Mouse (Mus musculus) midbrain, embryonic 12.5 days (tissue): Measurements from ENCODE around the gene Timm22. TPM values are rescaled to one million over a fixed set of nuclear protein-coding genes. Genes with fewer than 3 reads are reported as not detected.
A peak's percentile ranks its signal among the peaks of the same experiment; 100 is the strongest.

Experiments
- ATAC-seq: fragments of 200-750 bp; cut with Nextera tagmentation; 2 replicates; pipeline ENCODE4 v1.8.0; 2017; ENCODE audit warnings: low read depth, moderate TSS enrichment, moderate library complexity; ENCODE audit not compliant: low FRiP score
- H3K27ac ChIP-seq: fragments of 300-500 bp; sonication (generic); replicated peaks from 2 replicates; pipeline ENCODE4 v1.5.1; 2016; ENCODE audit warnings: mild to moderate bottlenecking
- H3K27me3 ChIP-seq: fragments of 300-500 bp; sonication (generic); 2 replicates; pipeline ENCODE4 v1.6.1; 2016; ENCODE audit warnings: mild to moderate bottlenecking
- H3K36me3 ChIP-seq: fragments of 300-500 bp; sonication (generic); 2 replicates; pipeline ENCODE4 v1.6.1; 2016
- H3K4me1 ChIP-seq: fragments of 300-500 bp; sonication (generic); 2 replicates; pipeline ENCODE4 v1.6.1; 2016
- H3K4me2 ChIP-seq: fragments of 300-500 bp; sonication (generic); replicated peaks from 2 replicates; pipeline ENCODE4 v1.6.1; 2016; ENCODE audit warnings: mild to moderate bottlenecking, moderate library complexity
- H3K4me3 ChIP-seq: fragments of 300-500 bp; sonication (generic); 2 replicates; pipeline ENCODE4 v1.5.1; 2016; ENCODE audit warnings: mild to moderate bottlenecking
- H3K9ac ChIP-seq: fragments of 300-500 bp; sonication (generic); replicated peaks from 2 replicates; pipeline ENCODE4 v1.6.1; 2016; ENCODE audit warnings: mild to moderate bottlenecking, moderate library complexity
- H3K9me3 ChIP-seq: fragments of 300-500 bp; sonication (generic); 2 replicates; pipeline ENCODE4 v1.6.1; 2016; ENCODE audit warnings: mild to moderate bottlenecking
- WGBS: fragments of 180-500 bp; shearing (Covaris S2); methylation state at CpG from one replicate; pipeline ENCODE4 v1.1.7; 2016; 5-methylcytosine and 5-hydroxymethylcytosine counted together
- polyA plus RNA-seq: library from polyadenylated mRNA; unstranded; fragments of >200 nt; fragmentation: Nextera tagmentation; extraction: Ambion mirVana; gene quantifications from 2 replicates; pipeline ENCODE4 v1.2.1, GENCODE M21; 2016

The Timm22 gene
- polyA plus RNA-seq, 1 experiment from 2014 or later, result 113 TPM

DNA sequence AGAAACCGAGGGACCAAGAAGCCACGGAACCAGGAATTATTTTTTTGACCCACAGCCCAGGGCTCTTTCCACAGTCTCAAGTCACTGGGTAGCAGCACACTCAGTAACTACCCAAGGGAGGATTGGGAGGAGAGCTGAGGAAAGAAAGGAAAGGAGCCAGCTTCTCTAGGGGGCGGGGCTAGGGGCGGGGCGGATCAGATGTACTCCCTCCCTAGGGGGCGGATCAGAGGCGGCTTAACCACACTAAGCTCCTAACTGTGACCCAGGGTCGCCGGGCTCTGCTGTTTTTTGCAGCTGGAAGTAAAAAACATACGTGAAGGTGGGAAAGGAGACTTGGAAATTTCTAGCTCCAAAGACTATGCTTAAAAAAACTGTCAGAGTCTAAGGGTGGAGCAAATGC, 39.5 kb downstream of the Timm22 start:
- Histone ChIP-seq H3K27ac (peak overlapping the region; percentile 42; the same call in 1 of the 2 replicates), H3K9me3 (no peaks in the 10 kb centered on the region), H3K36me3 (peaks cover 10% of the 10 kb centered on the region), H3K4me2 (no peak overlapping the region; the same call in 1 of the 2 replicates), H3K9ac (no peak overlapping the region), H3K4me1 (peaks cover 59% of the 10 kb centered on the region), H3K27me3 (peaks cover 30% of the 10 kb centered on the region), H3K4me3 (no peak overlapping the region)
- 2% methylated on average over 10 of the region's 10 CpGs for WGBS
- 0 out of 2 replicates have a peak, but pooled peaks have one; percentile 41 for ATAC-seq

DNA sequence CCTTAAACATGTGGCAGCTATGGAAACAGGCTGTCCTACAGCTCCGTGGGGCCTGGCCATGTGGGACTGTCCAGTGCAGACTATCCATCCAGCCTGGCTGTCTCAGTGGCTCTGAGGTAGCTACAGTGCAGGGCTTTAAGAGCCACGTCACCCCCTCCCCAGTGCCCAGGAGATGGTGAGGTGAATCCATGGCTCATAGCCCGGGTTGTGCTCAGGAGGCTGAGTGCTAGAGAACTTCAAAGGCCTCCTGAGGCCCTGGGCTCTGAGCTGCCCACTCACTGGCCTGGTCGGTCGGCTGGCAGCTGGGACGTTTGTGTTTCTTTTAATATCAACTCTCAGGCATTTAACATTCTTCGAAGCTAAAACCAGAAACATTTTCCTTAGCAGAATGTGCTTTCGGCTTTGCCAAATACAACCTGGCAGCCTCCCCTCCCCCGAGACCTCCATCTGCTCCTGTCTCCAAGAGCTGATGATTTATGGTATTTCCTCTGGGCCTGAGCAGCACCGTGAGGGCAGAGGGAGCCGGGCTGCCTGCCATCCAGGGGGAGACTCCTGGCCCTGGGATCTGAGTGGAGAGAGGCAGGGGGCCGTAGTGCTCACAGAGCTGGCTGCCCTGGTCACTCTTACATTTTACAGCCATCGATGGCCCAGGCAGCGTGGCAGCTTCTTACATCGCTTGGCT, 42.9 kb downstream of the Timm22 start:
- peaks cover 52% of the 10 kb centered on the region for H3K4me1 ChIP-seq
- peak; percentile 35; the same call in 1 of the 2 replicates for ATAC-seq
- H3K9me3 ChIP-seq, result no peaks in the 10 kb centered on the region
- H3K4me2 ChIP-seq, result peak overlapping the region; percentile 14; the same call in 1 of the 2 replicates
- H3K27ac ChIP-seq, result peak overlapping the region; percentile 89
- peaks cover 27% of the 10 kb centered on the region for H3K27me3 ChIP-seq
- H3K9ac ChIP-seq, result peak overlapping the region; percentile 38
- peaks cover 33% of the 10 kb centered on the region for H3K36me3 ChIP-seq
- no peak overlapping the region for H3K4me3 ChIP-seq
- WGBS, result 27% methylated on average over 15 of the region's 15 CpGs

DNA sequence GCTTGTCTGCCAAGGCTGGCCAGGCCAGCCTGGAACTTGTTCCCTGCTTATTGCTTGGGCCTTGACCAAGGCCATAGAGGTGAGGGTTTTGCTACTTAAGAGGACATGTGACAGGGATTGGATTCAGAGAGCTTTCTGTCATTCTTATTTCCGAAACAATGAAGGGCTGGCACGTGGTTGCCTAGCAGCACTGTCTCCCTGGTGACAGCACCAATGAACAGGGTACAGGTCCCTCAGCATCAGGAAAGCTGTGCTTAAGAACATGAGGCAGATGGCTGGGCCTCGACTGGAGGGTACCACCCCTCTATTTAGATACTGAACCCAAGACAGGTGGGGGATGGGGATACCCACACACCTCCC, 43.4 kb downstream of the Timm22 start:
- H3K27me3 ChIP-seq, result peaks cover 23% of the 10 kb centered on the region; the same call in 1 of the 2 replicates
- peak overlapping the region; percentile 89 for H3K27ac ChIP-seq
- peak; percentile 79 for ATAC-seq
- H3K9ac ChIP-seq, result peak overlapping the region; percentile 38
- peaks cover 37% of the 10 kb centered on the region for H3K36me3 ChIP-seq
- H3K4me2 ChIP-seq, result peak overlapping the region; percentile 14; the same call in 1 of the 2 replicates
- H3K9me3 ChIP-seq, result no peaks in the 10 kb centered on the region
- WGBS, result 7% methylated on average over 3 of the region's 3 CpGs
- H3K4me1 ChIP-seq, result peaks cover 52% of the 10 kb centered on the region
- H3K4me3 ChIP-seq, result no peak overlapping the region

DNA sequence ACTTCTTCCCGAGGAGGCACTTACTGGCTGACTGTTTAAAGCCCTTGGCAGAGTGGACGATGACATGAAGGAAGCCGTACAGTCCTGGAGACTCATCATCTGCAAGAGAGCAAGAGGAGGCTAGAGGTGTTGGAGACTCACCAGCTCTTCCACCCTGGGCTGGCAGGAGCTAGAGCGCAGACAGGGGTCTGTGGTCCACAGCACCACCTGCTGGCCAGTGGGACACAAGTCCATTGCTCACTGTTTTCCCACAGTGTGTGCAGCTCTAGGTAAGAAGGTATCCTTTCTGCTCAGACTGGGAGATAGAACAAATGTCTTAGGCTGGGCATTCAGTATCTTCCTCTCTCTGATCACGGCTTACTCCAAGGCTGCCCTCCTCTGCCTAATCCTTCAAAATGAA, 47.7 kb downstream of the Timm22 start:
- WGBS, result 53% methylated on average over 5 of the region's 5 CpGs
- 0 out of 2 replicates have a peak, but pooled peaks cover 11% of the 10 kb centered on the region for H3K27me3 ChIP-seq

DNA sequence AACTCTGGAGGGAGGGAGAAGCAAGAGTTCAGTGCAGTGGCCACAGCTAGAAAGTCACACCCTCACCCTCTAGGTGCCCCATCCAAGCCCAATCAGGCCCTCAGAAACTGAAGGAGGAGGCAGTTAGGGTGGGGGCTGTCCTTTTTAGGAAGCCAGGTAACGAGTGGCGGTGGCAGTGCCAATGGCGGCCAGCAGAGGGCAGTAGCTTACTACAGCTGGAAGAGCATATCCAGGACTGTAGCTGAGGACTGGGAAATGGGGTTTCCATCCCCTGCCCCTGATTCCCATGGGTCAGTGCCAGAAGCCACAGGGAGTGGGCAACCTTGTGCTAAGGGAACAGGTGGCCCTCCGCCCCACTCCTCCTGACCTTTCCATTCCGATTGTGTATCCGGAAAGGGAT, 49.5 kb downstream of the Timm22 start:
- no peak overlapping the region for H3K9ac ChIP-seq
- H3K4me1 ChIP-seq, result peaks cover 8% of the 10 kb centered on the region
- no peak overlapping the region for H3K27ac ChIP-seq
- H3K4me2 ChIP-seq, result no peak overlapping the region
- 18% methylated on average over 6 of the region's 6 CpGs for WGBS
- no peak for ATAC-seq
- 0 out of 2 replicates have a peak, but pooled peaks cover 11% of the 10 kb centered on the region for H3K27me3 ChIP-seq
- no peaks in the 10 kb centered on the region for H3K9me3 ChIP-seq
- H3K36me3 ChIP-seq, result peaks cover 69% of the 10 kb centered on the region
- no peak overlapping the region for H3K4me3 ChIP-seq

More for the DNA sequence above, 47.7 kb downstream of the Timm22 start:
- H3K9ac ChIP-seq, result no peak overlapping the region
- no peak overlapping the region for H3K4me3 ChIP-seq
- H3K4me2 ChIP-seq, result no peak overlapping the region
- H3K9me3 ChIP-seq, result no peaks in the 10 kb centered on the region
- peaks cover 55% of the 10 kb centered on the region for H3K36me3 ChIP-seq
- no peak overlapping the region for H3K27ac ChIP-seq
- H3K4me1 ChIP-seq, result peaks cover 21% of the 10 kb centered on the region
- ATAC-seq, result 0 out of 2 replicates have a peak, but pooled peaks have one; percentile 34

DNA sequence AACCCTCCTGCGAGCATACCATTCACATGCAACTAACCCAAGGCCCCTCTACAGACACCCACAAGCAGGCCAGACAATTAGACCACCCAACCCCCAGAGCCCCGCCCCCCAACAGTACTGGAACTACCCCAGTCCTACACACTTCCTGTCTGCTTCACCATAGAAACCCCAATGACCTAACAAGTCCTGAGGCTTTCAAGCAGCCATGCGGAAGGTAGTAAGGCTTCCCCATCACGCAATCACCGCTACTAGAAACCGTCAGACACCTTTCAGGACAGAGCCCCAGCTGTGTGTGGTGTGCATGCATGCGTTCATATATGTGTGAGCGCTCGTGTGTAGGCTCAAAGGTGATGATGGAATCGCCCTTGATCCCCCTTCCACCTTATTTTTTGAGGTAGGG, 50.1 kb downstream of the Timm22 start:
- Histone ChIP-seq H3K27ac (no peak overlapping the region), H3K9me3 (no peaks in the 10 kb centered on the region), H3K9ac (no peak overlapping the region), H3K4me1 (peaks cover 8% of the 10 kb centered on the region), H3K4me2 (no peak overlapping the region), H3K36me3 (peaks cover 69% of the 10 kb centered on the region), H3K4me3 (no peak overlapping the region), H3K27me3 (0 out of 2 replicates have a peak, but pooled peaks cover 10% of the 10 kb centered on the region)
- ATAC-seq, result no peak
- 78% methylated on average over 10 of the region's 10 CpGs for WGBS

DNA sequence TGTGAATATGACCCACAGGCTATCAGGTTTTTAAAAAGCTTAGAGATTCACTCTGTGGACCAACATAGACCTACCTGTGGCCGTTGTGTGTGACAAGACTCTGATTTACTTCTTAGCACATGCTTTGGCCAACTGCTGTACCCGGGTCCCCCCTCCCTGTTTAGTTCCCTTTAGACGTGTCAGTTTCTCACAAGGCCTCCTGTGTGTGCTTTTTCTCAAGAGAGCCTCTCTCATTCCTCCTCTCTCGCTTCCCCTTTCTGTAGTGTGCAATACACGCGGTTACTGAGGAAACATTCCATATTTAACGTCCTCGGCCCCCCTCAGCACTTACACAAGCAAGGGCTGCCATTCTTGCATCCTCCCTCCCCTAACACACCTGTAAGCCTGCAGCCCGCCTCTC, 52.0 kb downstream of the Timm22 start:
- no peaks in the 10 kb centered on the region for H3K27me3 ChIP-seq
- H3K27ac ChIP-seq, result no peak overlapping the region
- no peaks in the 10 kb centered on the region for H3K9me3 ChIP-seq
- no peak overlapping the region for H3K4me3 ChIP-seq
- ATAC-seq, result no peak
- peaks cover 9% of the 10 kb centered on the region for H3K4me1 ChIP-seq
- peaks cover 72% of the 10 kb centered on the region for H3K36me3 ChIP-seq
- H3K4me2 ChIP-seq, result no peak overlapping the region
- 86% methylated on average over 9 of the region's 9 CpGs for WGBS
- H3K9ac ChIP-seq, result no peak overlapping the region

GRCm38 (mm10) chr11:76459489-76459888, 52.7 kb downstream of the Timm22 start:
- WGBS, result 74% methylated on average over 3 of the region's 3 CpGs
- Histone ChIP-seq H3K36me3 (peaks cover 68% of the 10 kb centered on the region), H3K27me3 (no peaks in the 10 kb centered on the region), H3K4me2 (no peak overlapping the region), H3K4me1 (peaks cover 16% of the 10 kb centered on the region), H3K9me3 (no peaks in the 10 kb centered on the region), H3K27ac (no peak overlapping the region), H3K4me3 (no peak overlapping the region), H3K9ac (no peak overlapping the region)
- ATAC-seq, result no peak

GRCm38 (mm10) chr11:76461201-76461600, 54.4 kb downstream of the Timm22 start:
- peaks cover 52% of the 10 kb centered on the region for H3K36me3 ChIP-seq

GRCm38 (mm10) chr11:76461696-76462095, 54.9 kb downstream of the Timm22 start:
- H3K36me3 ChIP-seq, result peaks cover 52% of the 10 kb centered on the region
- H3K4me1 ChIP-seq, result peaks cover 26% of the 10 kb centered on the region
- H3K9me3 ChIP-seq, result no peaks in the 10 kb centered on the region
- H3K4me3 ChIP-seq, result no peak overlapping the region
- H3K27ac ChIP-seq, result no peak overlapping the region
- no peak for ATAC-seq
- H3K27me3 ChIP-seq, result 0 out of 2 replicates have a peak, but pooled peaks cover 2% of the 10 kb centered on the region
- 90% methylated on average over 5 of the region's 5 CpGs for WGBS
- H3K4me2 ChIP-seq, result no peak overlapping the region
- no peak overlapping the region for H3K9ac ChIP-seq

More at GRCm38 (mm10) chr11:76461201-76461600, 54.4 kb downstream of the Timm22 start:
- Histone ChIP-seq H3K4me1 (peaks cover 27% of the 10 kb centered on the region), H3K9ac (no peak overlapping the region), H3K27me3 (0 out of 2 replicates have a peak, but pooled peaks cover 2% of the 10 kb centered on the region), H3K4me3 (no peak overlapping the region), H3K27ac (no peak overlapping the region), H3K9me3 (no peaks in the 10 kb centered on the region), H3K4me2 (no peak overlapping the region)
- no peak for ATAC-seq
- 76% methylated on average over 6 of the region's 6 CpGs for WGBS

- Histone ChIP-seq H3K4me3 (no peak overlapping the region), H3K4me2 (no peak overlapping the region), H3K36me3 (peaks cover 31% of the 10 kb centered on the region), H3K9me3 (no peaks in the 10 kb centered on the region), H3K9ac (no peak overlapping the region), H3K27ac (no peak overlapping the region), H3K4me1 (peaks cover 62% of the 10 kb centered on the region), H3K27me3 (0 out of 2 replicates have a peak, but pooled peaks cover 2% of the 10 kb centered on the region)
- ATAC-seq, result no peak
- WGBS, result 90% methylated on average over 4 of the region's 4 CpGs
Measured at GRCm38 (mm10) chr11:76465879-76466278, 59.1 kb downstream of the Timm22 start.
